Mouse (Mus musculus): ENCODE results near the gene Tsfm.

The Tsfm gene

GRCm38 (mm10) chr10:126963821-126964220, 66.8 kb downstream of the Tsfm start:
- DNase-seq (ENCODE audit: inconsistent age in 2 of 2, low spot score in 1 of 2) = no peak

- peak; percentile 48 to 83 for DNase-seq (ENCODE audit: inconsistent age in 2 of 2, low spot score in 1 of 2)
Measured at GRCm38 (mm10) chr10:126962966-126963330, 67.7 kb downstream of the Tsfm start.

- peak; percentile 66 to 89 for DNase-seq (ENCODE audit: inconsistent age in 2 of 2, low spot score in 1 of 2)
Measured at GRCm38 (mm10) chr10:126962271-126962965, 68.2 kb downstream of the Tsfm start.

GRCm38 (mm10) chr10:126961757-126962156, 68.9 kb downstream of the Tsfm start:
- DNase-seq (ENCODE audit: inconsistent age in 2 of 2, low spot score in 1 of 2) = peak; percentile 43 to 80
